Mouse (Mus musculus): Measurements from ENCODE around the gene Trak1.

- no peak for TF ChIP-seq POLR2A (IDR thresholded peaks at IDR 0.05; ENCODE audit: insufficient read depth, low read length)
- no peak for TF ChIP-seq CTCF (IDR thresholded peaks at IDR 0.05; ENCODE audit: low read depth, low read length)
Observed at GRCm38 (mm10) chr9:121456739-121457515, 159.6 kb downstream of the Trak1 start.

All from ES-Bruce4 (cell line).